Mouse (Mus musculus) cerebellum, postnatal 14 days (tissue): ENCODE results near the gene Rnf152.

Experiments
- DNase-seq, 2 experiments: peaks; one replicate each; pipeline ENCODE4 v3.0.0; 2021; ENCODE audit warnings: mixed read lengths in 2 of 2

Gene Rnf152

DNA sequence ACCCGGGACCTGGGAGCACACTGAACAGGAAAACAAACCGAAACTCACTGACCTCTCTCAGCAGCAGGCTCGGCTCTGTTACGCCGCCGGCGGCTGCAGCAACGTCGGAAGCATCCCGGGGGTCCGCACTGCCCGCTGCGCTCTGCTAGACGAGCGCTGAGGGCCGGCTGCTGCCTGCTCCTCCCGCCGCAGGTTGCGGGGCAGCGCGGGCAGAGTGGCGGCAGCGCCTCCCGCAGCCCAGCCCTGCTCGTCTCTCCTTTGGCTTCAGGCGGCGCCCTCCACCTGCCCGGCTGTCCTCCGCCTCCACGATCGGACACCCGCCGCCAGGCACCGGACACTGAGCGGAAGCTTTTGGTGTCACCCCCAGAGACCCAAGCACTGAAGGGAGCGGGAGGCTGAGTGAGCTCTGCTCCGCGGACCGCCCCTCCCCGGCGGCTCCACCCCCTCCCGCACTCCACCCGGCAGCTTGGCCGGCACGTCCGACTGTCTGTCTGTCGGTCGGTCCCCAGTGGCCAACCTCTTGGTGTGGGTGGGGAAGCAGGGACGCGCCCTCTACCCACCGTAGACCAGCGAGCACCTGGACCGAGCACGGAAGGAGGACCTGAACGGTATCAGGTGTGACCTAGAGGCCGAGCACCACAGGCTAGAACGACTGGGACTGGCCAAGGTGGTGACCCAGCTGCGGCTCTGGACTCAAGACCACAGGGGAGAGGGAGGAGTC is at the start of gene Rnf152:
TSS of gene Rnf152 (minus strand) at position 420 of the 721 bp plus-strand sequence.
- peak; percentile 76 to 83 for DNase-seq

DNA sequence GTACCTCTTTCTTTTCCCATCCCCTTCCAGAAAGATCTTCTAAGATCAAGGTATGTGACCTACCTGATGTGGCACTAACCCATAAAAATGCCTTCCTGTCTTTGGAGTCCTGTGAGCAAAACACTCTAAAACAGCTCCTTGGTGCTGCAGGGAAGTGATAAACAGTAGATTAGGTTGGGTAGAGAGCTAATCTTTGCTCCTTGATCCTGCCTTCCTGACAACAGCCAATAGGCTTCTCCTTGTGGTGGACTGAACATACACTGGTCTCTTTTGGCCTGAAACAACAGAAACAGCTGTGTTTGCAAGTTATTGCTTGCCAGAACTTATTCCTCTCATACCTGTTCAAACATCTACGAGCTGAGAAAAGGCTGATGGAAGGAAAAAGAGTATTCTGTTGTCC is 46.3 kb upstream of the Rnf152 start:
- DNase-seq, result no peak

DNA sequence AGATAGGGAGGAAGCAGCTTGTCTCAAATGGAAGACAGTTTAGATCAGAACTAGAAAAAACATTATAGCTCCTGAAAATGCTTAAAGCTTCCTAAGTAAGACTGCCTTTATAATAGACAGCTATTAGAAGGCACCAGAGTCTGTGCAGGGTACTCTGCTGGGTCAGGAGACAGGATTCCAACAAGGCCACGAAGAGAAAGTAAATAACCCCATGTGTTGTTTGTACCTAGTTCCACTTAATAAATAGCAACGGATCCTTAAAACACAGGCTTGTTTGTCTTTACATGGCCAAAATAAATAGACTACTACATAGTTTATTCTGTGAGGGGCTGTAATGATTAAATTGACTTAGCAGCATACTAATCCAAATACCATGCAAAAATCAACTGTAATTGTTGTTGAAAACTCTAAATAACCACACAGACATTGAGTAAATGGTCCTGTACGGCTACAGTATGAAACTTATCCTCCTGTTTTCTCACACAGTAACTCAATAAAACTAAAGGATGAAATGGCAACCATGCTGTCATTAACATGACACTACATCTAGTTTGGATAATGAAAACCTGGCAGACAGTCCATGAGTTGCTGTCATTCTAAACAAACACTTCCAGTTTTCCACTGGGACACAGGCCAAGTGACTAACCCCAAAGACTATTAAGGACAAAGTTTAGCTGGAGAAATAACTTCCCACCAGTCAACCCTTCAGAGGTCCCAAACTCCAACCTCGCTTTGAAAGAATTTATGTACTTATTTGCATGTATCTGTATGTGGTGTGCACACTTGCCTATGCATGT is 27.8 kb upstream of the Rnf152 start:
- DNase-seq, result no peak

DNA sequence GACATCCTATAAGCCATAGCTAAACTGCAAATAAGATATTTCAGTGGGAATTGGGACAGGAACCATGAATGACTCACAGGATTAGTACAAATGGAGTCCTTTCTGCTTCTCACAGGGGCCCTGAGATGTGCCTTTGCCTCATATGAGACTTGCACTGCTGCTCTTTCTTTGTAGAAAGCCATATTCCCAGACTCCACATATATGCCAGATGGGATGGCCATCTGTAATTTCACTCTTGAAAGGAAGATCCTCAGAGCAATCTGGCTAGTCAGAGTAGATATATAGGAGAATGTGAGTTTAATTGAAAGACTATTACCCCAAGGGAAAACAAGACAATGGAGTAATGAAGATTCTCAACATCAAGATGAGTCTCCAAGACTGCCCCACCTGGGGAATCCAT is 21.0 kb upstream of the Rnf152 start:
- no peak for DNase-seq

GRCm38 (mm10) chr1:105374618-105375017 is 18.1 kb upstream of the Rnf152 start:
- peak in 1 of 2 experiments; percentile 37 for DNase-seq

DNA sequence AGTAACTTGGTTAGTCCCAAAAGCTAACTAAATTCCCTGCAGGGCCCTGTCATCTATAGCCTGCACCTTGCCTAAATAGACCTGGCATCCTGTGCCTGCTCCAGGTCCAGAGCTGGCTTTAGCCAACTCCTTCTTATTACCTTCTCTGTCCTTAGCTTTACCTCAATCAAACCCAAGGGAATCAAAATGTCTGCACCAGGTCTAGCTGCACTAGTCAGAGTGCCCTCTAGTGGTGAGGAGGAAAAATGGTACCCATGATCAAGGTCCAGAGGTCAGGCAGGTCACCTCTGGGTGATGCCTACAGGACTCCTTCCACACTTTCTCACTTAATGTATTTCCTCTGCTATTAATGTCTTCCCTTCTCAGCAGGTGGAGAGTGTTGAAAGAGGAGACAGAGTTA is 6.2 kb upstream of the Rnf152 start:
- no peak for DNase-seq

DNA sequence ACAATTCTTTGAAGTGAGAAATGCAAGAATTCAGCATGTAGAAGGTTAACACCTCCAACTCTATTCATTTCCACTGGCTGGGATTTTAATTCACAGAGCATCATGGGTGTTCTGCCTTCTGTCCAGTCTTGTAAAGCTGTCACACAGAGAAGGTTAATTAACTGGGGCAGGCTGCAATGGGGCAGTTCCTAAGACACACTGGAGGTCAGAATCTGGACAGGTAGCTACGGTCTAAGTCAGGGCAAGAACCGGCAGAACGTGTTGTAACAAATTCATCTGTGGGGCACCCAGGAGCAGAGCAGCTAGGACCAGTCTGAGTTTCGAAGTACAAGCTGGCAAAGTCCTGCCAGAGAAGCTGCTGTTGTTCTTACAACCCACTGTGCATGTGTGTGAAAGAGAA is 2.4 kb upstream of the Rnf152 start:
- peak; percentile 9 to 27 for DNase-seq

- DNase-seq, result peak; percentile 52 to 63
Observed at GRCm38 (mm10) chr1:105355910-105356290, 610 bp downstream of the Rnf152 start.

DNA sequence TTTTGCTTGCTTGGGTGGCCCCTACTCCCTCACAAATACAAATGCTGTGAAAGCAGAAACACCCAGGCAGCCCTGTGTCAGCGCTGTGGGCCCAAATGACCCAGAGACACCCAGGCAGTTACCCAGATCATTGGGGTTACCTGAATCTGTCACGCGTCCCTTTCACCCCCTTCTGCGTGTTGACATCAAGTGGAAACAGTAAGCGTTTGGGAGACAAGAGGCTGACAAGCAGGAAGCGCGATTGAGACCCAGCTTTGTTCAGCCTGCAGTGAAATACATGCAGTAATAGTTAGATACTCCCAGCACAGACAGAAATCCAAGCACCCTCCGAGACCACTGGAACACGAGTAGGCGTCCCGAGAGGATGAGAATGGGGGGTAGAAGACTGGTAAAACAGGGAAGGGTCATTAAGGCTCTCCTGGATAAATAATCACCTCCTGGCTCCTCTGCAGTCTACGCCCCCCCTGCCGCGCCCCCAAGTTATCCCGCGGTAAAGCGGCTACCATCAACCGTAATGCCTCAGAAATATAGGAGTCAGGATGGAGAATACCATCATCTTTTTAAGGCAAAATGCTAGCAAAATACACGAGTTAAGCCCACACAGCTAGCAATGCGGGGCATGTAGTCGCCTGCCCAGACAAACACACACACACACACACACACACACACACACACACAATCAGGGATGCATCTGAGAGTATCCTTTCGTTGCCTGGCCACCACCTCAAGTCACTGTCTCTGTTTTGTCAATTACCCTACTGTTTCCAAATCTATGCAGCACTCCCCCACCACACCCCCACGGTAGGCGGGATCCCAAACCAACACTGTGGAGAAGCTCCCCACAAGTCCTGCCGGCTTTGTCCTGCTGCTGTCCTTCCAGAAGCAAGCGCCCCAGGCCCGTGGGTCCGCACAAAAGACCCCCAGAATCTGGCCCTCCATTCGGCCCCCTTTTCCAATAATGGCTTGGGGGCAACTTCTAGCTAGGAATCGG is 1.3 kb downstream of the Rnf152 start:
- DNase-seq, result peak; percentile 62 to 66

DNA sequence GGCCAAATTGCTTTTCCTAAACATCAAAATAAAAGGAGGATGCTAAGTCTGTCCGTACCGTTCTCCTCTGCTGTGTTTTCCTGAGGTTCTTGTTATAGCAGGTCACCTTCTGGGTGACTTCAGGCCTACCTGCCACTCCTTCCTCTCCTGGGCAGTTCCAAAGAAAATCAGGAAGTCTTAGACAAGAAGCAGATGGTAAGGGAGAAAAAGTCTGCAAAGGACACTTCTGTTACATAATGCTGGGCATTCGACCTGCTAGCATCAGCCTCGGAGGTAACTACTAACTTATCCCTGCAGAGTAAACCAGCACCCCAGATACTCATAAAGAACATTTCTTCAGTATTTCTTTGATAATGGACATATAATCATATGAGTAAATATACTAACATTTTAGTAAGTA is 4.7 kb downstream of the Rnf152 start:
- no peak for DNase-seq

- no peak for DNase-seq
Observed at GRCm38 (mm10) chr1:105342305-105342704, 14.2 kb downstream of the Rnf152 start.

GRCm38 (mm10) chr1:105340943-105341342 is 15.6 kb downstream of the Rnf152 start:
- no peak for DNase-seq

- no peak for DNase-seq
Observed at GRCm38 (mm10) chr1:105337397-105337796, 19.1 kb downstream of the Rnf152 start.

- no peak for DNase-seq
Observed at GRCm38 (mm10) chr1:105336096-105336495, 20.4 kb downstream of the Rnf152 start.

DNA sequence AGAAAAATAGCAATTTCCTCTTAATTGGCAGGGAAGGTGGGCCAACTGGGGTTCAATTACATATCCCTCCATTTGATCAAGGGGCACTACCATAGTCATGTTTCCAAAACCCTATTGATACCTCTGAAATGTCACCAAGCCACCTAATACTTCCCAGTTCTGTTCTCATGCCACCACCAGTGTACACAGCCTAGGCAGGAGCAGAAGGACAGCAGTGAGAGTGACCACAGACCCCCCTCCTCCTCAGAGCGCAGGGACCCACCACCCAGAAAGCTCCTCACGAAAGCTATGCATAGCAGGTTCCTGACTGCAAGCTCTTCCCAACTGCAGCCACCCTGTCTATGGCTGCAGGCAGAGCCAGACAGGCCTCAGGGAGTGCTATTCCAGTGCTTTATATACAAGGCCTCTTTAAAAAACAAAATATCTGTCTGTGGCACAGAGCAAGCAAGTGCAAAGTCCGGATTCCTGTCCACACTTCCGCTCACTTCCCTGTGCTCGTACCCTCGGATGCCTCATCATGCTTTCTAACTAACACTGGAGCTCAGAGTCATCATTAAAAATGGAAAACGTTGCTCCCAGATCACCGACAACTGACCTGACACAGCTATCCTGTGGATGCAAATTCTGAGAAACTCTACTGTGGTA is 24.3 kb downstream of the Rnf152 start:
- DNase-seq, result no peak

GRCm38 (mm10) chr1:105331605-105332004 is 24.9 kb downstream of the Rnf152 start:
- DNase-seq, result no peak

DNA sequence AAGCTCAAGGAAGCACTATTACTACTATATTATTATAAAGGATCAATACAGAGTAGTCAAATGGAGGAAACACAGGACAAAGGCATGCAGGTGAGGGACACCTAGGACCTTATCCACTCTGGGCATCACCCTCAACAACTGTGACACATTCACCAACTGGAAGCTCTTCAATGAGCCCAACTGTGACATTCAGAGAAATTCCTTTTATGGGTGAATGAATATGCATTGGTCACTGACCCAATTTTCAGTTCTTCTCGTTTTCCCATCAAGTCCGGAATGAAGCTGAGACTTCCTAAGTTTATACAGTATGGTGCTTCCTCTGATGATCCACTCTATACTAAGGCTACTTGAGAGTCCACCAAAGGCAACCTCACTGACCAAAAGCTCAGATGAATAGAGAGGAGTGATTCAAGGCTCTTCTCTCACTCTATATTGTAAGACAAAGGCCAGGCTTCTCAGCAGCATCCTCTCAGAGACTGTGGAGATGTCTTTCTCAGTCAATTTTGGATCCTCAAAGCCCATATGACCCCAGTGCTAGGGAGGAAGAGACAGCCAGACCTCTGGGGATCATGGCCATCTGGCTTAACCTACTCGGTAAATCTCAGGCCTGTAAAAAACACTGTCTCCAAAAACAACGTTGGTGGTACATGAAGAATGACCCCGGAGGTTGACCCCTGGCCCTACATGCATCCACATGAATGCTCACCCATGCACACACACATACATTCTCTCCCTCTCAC is 25.8 kb downstream of the Rnf152 start:
- peak in 1 of 2 experiments; percentile 34 for DNase-seq

GRCm38 (mm10) chr1:105327789-105328188 is 28.7 kb downstream of the Rnf152 start:
- no peak for DNase-seq

DNA sequence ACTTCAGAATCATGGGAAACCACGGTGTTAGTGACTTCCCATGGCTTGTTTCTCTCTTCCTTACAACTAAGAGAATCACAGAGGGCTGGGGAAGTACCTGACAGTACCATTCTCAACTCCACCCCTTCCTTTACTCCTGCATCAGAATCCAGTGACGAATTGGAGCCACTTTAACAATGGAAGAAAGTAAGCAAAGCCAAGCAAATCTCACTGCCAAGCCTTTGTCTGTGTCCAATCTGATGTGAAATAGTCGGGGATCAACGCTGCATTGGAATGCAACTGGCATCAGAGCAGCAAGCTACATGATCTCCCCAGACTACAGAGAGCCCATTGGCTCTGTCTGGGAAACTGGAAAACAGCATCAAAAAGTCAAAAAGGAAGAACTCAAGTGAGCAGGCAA is 31.9 kb downstream of the Rnf152 start:
- DNase-seq, result no peak

DNA sequence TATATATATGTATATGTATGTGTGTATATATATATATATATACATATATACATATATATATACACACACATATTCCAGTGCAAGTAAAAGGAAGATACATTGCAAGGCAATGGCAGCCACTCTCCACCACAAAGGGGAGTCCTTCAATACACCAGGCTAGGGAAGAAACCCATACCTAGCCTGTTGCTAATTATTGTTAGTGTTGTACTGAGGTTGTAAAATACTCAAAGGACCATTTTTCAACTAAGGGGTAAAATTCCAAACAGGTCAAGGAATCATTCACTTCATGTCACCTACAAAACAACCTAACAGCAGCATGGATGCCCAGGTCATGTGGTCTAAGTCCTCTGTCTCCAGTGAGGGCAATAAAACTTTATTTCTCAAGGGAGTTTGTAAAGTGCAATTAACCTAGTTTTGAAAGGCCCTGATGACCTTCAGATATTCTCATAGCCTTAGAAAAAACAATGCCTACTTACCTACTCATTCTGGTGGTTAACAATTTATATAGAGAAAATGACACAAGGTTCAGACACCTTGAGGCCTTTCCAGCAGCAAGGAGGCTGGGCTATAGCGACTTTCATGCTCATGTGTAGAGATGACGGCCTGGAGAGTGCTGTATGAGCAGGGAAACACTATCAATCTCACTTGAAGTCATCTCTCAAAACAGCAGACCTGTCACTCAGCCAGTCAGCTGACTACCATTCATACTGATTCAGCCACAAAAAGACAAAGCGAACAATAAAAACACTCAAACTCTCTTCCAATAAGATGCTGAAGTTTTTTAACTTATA is 42.3 kb downstream of the Rnf152 start:
- no peak for DNase-seq

GRCm38 (mm10) chr1:105312601-105312901 is 44.0 kb downstream of the Rnf152 start:
- no peak for DNase-seq
